Mouse (Mus musculus): Measurements from ENCODE around the gene Ppp1r3f. TPM values are rescaled to one million over a fixed set of nuclear protein-coding genes. Genes with fewer than 3 reads are reported as not detected.

Ppp1r3f gene
- polyA plus RNA-seq, 1 experiment, result 4.0 TPM

GRCm38 (mm10) chrX:7604879-7605574, 30.9 kb upstream of the Ppp1r3f start, which contains the start of gene Ccdc22:
TSS of gene Ccdc22 (minus strand) at chrX:7605517.
- 25% methylated on average over 28 of the region's 28 CpGs for WGBS
- no peaks in the 10 kb centered on the region for H3K36me3 ChIP-seq (ENCODE audit: control insufficient read depth, insufficient read depth, low read length)
- peak; percentile 57 to 79 for DNase-seq (ENCODE audit: low read depth in 1 of 2, low spot score in 2 of 2)
- H3K27ac ChIP-seq (ENCODE audit: insufficient read depth, low read length), result no peak within 1 kb of the TSS
- TF ChIP-seq POLR2A (IDR thresholded peaks at IDR 0.05; ENCODE audit: low read depth, low read length), result no peak
- TF ChIP-seq CTCF (IDR thresholded peaks at IDR 0.05; ENCODE audit: extremely low read depth, insufficient read depth, insufficient read length, insufficient replicate concordance), result no peak
- H3K27me3 ChIP-seq (ENCODE audit: control insufficient read depth, insufficient read depth, low read length), result no peaks in the 10 kb centered on the region
- peak within 1 kb of the TSS; percentile 66 for H3K4me3 ChIP-seq (ENCODE audit: extremely low read depth, insufficient read depth, insufficient read length)
- H3K4me1 ChIP-seq (ENCODE audit: control insufficient read depth, insufficient read depth, insufficient read length), result no peaks in the 10 kb centered on the region; the same call in 1 of the 2 replicates

GRCm38 (mm10) chrX:7604004-7604403, 29.9 kb upstream of the Ppp1r3f start:
- peaks cover 4% of the 10 kb centered on the region for H3K36me3 ChIP-seq (ENCODE audit: control insufficient read depth, insufficient read depth, low read length)
- no peak for DNase-seq (ENCODE audit: low read depth in 1 of 2, low spot score in 2 of 2)
- no peak for TF ChIP-seq CTCF (IDR thresholded peaks at IDR 0.05; ENCODE audit: extremely low read depth, insufficient read depth, insufficient read length, insufficient replicate concordance)
- TF ChIP-seq POLR2A (IDR thresholded peaks at IDR 0.05; ENCODE audit: low read depth, low read length), result no peak
- no peaks in the 10 kb centered on the region; the same call in 1 of the 2 replicates for H3K4me1 ChIP-seq (ENCODE audit: control insufficient read depth, insufficient read depth, insufficient read length)
- H3K27ac ChIP-seq (ENCODE audit: insufficient read depth, low read length), result no peak overlapping the region
- WGBS, result 59% methylated on average over 7 of the region's 7 CpGs
- no peaks in the 10 kb centered on the region for H3K27me3 ChIP-seq (ENCODE audit: control insufficient read depth, insufficient read depth, low read length)
- no peak overlapping the region for H3K4me3 ChIP-seq (ENCODE audit: extremely low read depth, insufficient read depth, insufficient read length)

DNA sequence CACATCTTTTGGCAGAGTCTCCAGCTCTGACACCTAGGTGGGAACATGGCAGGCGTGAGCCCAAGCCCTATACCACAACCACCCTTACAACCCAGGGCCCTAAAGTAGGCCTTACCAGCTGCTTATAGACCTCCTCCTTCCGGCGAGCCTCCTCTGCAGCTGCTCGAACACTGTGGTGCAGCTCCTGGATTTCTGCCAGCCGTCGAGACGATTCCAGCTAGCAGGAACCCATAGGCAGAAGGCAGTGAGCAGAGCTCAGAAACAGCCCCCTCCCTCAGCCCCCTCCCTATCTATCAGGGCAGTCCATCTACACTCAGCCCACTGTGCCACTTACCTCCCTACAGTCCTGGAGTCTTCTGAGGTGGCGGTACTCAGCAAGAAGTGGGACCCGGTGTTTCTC, 21.3 kb upstream of the Ppp1r3f start:
- no peak for DNase-seq (ENCODE audit: low read depth in 1 of 2, low spot score in 2 of 2)
- TF ChIP-seq CTCF (IDR thresholded peaks at IDR 0.05; ENCODE audit: extremely low read depth, insufficient read depth, insufficient read length, insufficient replicate concordance), result no peak
- no peak for TF ChIP-seq POLR2A (IDR thresholded peaks at IDR 0.05; ENCODE audit: low read depth, low read length)
- Histone ChIP-seq H3K27ac (ENCODE audit: insufficient read depth, low read length) (no peak overlapping the region), H3K4me3 (ENCODE audit: extremely low read depth, insufficient read depth, insufficient read length) (no peak overlapping the region), H3K4me1 (ENCODE audit: control insufficient read depth, insufficient read depth, insufficient read length) (no peaks in the 10 kb centered on the region), H3K27me3 (ENCODE audit: control insufficient read depth, insufficient read depth, low read length) (no peaks in the 10 kb centered on the region), H3K36me3 (ENCODE audit: control insufficient read depth, insufficient read depth, low read length) (peaks cover 13% of the 10 kb centered on the region)
- WGBS, result 89% methylated on average over 9 of the region's 9 CpGs

DNA sequence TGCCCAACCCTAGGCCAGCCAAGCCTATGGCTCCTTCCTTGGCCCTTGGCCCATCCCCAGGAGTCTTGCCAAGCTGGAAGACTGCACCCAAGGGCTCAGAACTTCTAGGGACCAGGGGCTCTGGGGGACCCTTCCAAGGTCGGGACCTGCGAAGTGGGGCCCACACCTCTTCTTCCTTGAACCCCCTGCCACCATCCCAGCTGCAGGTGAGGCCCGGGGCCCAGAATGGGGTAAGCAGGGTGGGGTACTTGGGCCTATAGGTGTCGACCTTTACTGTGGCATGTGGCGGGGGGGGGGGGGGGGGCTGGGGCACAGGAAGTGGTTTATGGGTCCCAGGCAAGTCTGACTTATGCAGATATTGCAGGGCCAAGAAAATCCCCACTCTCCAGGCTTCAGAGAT, 12.3 kb upstream of the Ppp1r3f start:
- Histone ChIP-seq H3K4me1 (ENCODE audit: control insufficient read depth, insufficient read depth, insufficient read length) (peaks cover 6% of the 10 kb centered on the region; the same call in 1 of the 2 replicates), H3K27me3 (ENCODE audit: control insufficient read depth, insufficient read depth, low read length) (no peaks in the 10 kb centered on the region), H3K36me3 (ENCODE audit: control insufficient read depth, insufficient read depth, low read length) (0 out of 2 replicates have a peak, but pooled peaks cover 1% of the 10 kb centered on the region), H3K27ac (ENCODE audit: insufficient read depth, low read length) (0 out of 2 replicates have a peak overlapping the region, but pooled peaks have one; percentile 29), H3K4me3 (ENCODE audit: extremely low read depth, insufficient read depth, insufficient read length) (no peak overlapping the region)
- 70% methylated on average over 4 of the region's 5 CpGs for WGBS
- no peak for DNase-seq (ENCODE audit: low read depth in 1 of 2, low spot score in 2 of 2)
- TF ChIP-seq POLR2A (IDR thresholded peaks at IDR 0.05; ENCODE audit: low read depth, low read length) (no peak), CTCF (IDR thresholded peaks at IDR 0.05; ENCODE audit: extremely low read depth, insufficient read depth, insufficient read length, insufficient replicate concordance) (no peak)

- Histone ChIP-seq H3K4me1 (ENCODE audit: control insufficient read depth, insufficient read depth, insufficient read length) (peaks cover 6% of the 10 kb centered on the region; the same call in 1 of the 2 replicates), H3K4me3 (ENCODE audit: extremely low read depth, insufficient read depth, insufficient read length) (no peak overlapping the region), H3K27ac (ENCODE audit: insufficient read depth, low read length) (no peak overlapping the region), H3K27me3 (ENCODE audit: control insufficient read depth, insufficient read depth, low read length) (no peaks in the 10 kb centered on the region), H3K36me3 (ENCODE audit: control insufficient read depth, insufficient read depth, low read length) (no peaks in the 10 kb centered on the region)
- no peak for DNase-seq (ENCODE audit: low read depth in 1 of 2, low spot score in 2 of 2)
- no peak for TF ChIP-seq POLR2A (IDR thresholded peaks at IDR 0.05; ENCODE audit: low read depth, low read length)
- TF ChIP-seq CTCF (IDR thresholded peaks at IDR 0.05; ENCODE audit: extremely low read depth, insufficient read depth, insufficient read length, insufficient replicate concordance), result no peak
- 88% methylated on average over 11 of the region's 11 CpGs for WGBS
Measured at GRCm38 (mm10) chrX:7583881-7584280, 9.8 kb upstream of the Ppp1r3f start.

DNA sequence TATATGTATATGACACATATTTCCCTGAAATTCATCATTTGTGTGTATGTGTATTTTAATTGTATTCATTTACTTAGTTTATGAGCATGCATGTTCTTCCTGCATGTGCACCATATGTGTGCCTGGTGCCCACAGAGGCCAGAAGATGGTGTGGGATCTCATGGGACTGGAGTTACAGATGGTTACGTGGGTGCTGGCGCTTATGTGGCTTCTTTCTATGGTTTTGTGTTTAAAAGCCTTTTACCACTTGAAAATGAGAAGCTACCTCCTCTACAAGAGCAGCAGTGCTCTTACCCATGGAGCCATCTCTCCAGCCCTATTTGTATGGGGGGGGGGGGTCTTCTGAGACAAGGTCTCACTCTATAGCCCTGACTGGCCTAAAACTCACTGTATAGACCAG, 7.1 kb upstream of the Ppp1r3f start:
- Histone ChIP-seq H3K27ac (ENCODE audit: insufficient read depth, low read length) (no peak overlapping the region), H3K27me3 (ENCODE audit: control insufficient read depth, insufficient read depth, low read length) (no peaks in the 10 kb centered on the region), H3K36me3 (ENCODE audit: control insufficient read depth, insufficient read depth, low read length) (no peaks in the 10 kb centered on the region), H3K4me1 (ENCODE audit: control insufficient read depth, insufficient read depth, insufficient read length) (no peaks in the 10 kb centered on the region; the same call in 1 of the 2 replicates), H3K4me3 (ENCODE audit: extremely low read depth, insufficient read depth, insufficient read length) (no peak overlapping the region)
- TF ChIP-seq POLR2A (IDR thresholded peaks at IDR 0.05; ENCODE audit: low read depth, low read length) (no peak), CTCF (IDR thresholded peaks at IDR 0.05; ENCODE audit: extremely low read depth, insufficient read depth, insufficient read length, insufficient replicate concordance) (no peak)
- no peak for DNase-seq (ENCODE audit: low read depth in 1 of 2, low spot score in 2 of 2)
- 72% methylated on average over 2 of the region's 2 CpGs for WGBS

DNA sequence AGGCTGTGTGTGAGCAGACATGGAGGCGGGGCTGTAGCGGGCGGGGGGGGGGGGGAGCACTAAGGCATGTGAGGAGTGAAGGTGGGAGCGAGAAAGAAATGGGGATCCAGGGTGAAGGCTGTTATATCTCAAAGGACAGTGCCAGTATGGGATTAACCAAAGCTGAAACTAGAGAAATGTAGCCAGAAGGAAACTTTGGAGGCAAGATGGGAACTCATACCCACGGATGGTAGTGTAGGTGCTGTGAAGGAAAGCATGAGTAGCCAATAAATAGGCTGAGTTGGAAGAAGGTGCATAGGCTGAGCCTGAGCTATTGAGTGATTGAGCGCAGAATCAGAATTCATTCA, 775 bp upstream of the Ppp1r3f start:
- 37% methylated on average over 6 of the region's 6 CpGs for WGBS
- no peaks in the 10 kb centered on the region for H3K27me3 ChIP-seq (ENCODE audit: control insufficient read depth, insufficient read depth, low read length)
- peak overlapping the region; percentile 77; the same call in 1 of the 2 replicates for H3K4me3 ChIP-seq (ENCODE audit: extremely low read depth, insufficient read depth, insufficient read length)
- no peak for DNase-seq (ENCODE audit: low read depth in 1 of 2, low spot score in 2 of 2)
- no peaks in the 10 kb centered on the region for H3K36me3 ChIP-seq (ENCODE audit: control insufficient read depth, insufficient read depth, low read length)
- peaks cover 15% of the 10 kb centered on the region for H3K4me1 ChIP-seq (ENCODE audit: control insufficient read depth, insufficient read depth, insufficient read length)
- no peak overlapping the region; the same call in 1 of the 2 replicates for H3K27ac ChIP-seq (ENCODE audit: insufficient read depth, low read length)
- TF ChIP-seq CTCF (IDR thresholded peaks at IDR 0.05; ENCODE audit: extremely low read depth, insufficient read depth, insufficient read length, insufficient replicate concordance), result no peak
- no peak for TF ChIP-seq POLR2A (IDR thresholded peaks at IDR 0.05; ENCODE audit: low read depth, low read length)
